Mouse (Mus musculus): ENCODE measurements around the gene Aftph.

DNA sequence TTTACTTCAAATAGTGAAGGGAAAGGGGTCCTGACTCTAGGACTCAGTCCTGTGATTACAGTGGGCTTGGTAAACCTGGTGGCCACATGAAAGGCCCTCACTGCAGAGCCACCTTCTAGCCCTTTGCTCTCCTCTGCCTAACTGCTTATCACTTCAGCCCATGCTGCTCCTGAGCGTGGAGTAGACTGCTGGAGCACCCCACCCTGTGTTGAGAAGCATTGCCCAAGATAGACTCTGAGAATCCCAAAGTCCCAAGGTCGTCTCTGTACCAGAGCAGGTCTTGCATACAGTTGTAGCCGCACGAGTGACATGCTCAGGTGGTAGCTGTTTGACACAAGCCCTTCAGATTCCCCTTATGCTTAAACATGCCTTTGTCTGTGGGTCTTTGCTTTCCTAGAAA is 105.3 kb downstream of the Aftph start:
- no peak for TF ChIP-seq CTCF (IDR thresholded peaks at IDR 0.05; ENCODE audit: low read depth, low read length)
- TF ChIP-seq POLR2A (IDR thresholded peaks at IDR 0.05; ENCODE audit: borderline replicate concordance, low read depth, low read length), result no peak
